Mouse (Mus musculus): Measurements from ENCODE around the gene Zdhhc14.

Zdhhc14 gene

GRCm38 (mm10) chr17:5660317-5661080, 168.1 kb downstream of the Zdhhc14 start:
- no peak for DNase-seq (ENCODE audit: low read depth, low spot score)

GRCm38 (mm10) chr17:5666652-5667051, 174.3 kb downstream of the Zdhhc14 start:
- DNase-seq (ENCODE audit: low read depth, low spot score) = no peak

- DNase-seq (ENCODE audit: low read depth, low spot score) = no peak
Observed at GRCm38 (mm10) chr17:5668456-5668855, 176.1 kb downstream of the Zdhhc14 start.

GRCm38 (mm10) chr17:5668981-5669380, 176.6 kb downstream of the Zdhhc14 start:
- DNase-seq (ENCODE audit: low read depth, low spot score) = no peak

- DNase-seq (ENCODE audit: low read depth, low spot score) = no peak
Observed at GRCm38 (mm10) chr17:5675951-5676350, 183.6 kb downstream of the Zdhhc14 start.

GRCm38 (mm10) chr17:5679315-5679714, 187.0 kb downstream of the Zdhhc14 start:
- no peak for DNase-seq (ENCODE audit: low read depth, low spot score)

- DNase-seq (ENCODE audit: low read depth, low spot score) = no peak
Observed at GRCm38 (mm10) chr17:5685324-5685723, 193.0 kb downstream of the Zdhhc14 start.

GRCm38 (mm10) chr17:5687810-5688209, 195.5 kb downstream of the Zdhhc14 start:
- DNase-seq (ENCODE audit: low read depth, low spot score) = no peak

GRCm38 (mm10) chr17:5688222-5688621, 195.9 kb downstream of the Zdhhc14 start:
- DNase-seq (ENCODE audit: low read depth, low spot score) = no peak

- no peak for DNase-seq (ENCODE audit: low read depth, low spot score)
Observed at GRCm38 (mm10) chr17:5688669-5689068, 196.3 kb downstream of the Zdhhc14 start.

- DNase-seq (ENCODE audit: low read depth, low spot score) = no peak
Observed at GRCm38 (mm10) chr17:5690746-5691535, 198.6 kb downstream of the Zdhhc14 start.

- DNase-seq (ENCODE audit: low read depth, low spot score) = no peak
Observed at GRCm38 (mm10) chr17:5692661-5693060, 200.3 kb downstream of the Zdhhc14 start.

GRCm38 (mm10) chr17:5693256-5693655, 200.9 kb downstream of the Zdhhc14 start:
- no peak for DNase-seq (ENCODE audit: low read depth, low spot score)

- DNase-seq (ENCODE audit: low read depth, low spot score) = no peak
Observed at GRCm38 (mm10) chr17:5698447-5699096, 206.2 kb downstream of the Zdhhc14 start.

GRCm38 (mm10) chr17:5710320-5711104, 218.2 kb downstream of the Zdhhc14 start:
- no peak for DNase-seq (ENCODE audit: low read depth, low spot score)

GRCm38 (mm10) chr17:5711861-5712260, 219.5 kb downstream of the Zdhhc14 start:
- DNase-seq (ENCODE audit: low read depth, low spot score) = no peak

GRCm38 (mm10) chr17:5713141-5713540, 220.8 kb downstream of the Zdhhc14 start:
- DNase-seq (ENCODE audit: low read depth, low spot score) = no peak

- no peak for DNase-seq (ENCODE audit: low read depth, low spot score)
Observed at GRCm38 (mm10) chr17:5716912-5717311, 224.6 kb downstream of the Zdhhc14 start.

GRCm38 (mm10) chr17:5718768-5719387, 226.5 kb downstream of the Zdhhc14 start:
- DNase-seq (ENCODE audit: low read depth, low spot score) = no peak

- DNase-seq (ENCODE audit: low read depth, low spot score) = no peak
Observed at GRCm38 (mm10) chr17:5722802-5723201, 230.4 kb downstream of the Zdhhc14 start.

GRCm38 (mm10) chr17:5723601-5724189, 231.3 kb downstream of the Zdhhc14 start:
- DNase-seq (ENCODE audit: low read depth, low spot score) = no peak
